Mouse (Mus musculus): Measurements from ENCODE around the gene Kmt2d. TPM values are rescaled to one million over a fixed set of nuclear protein-coding genes. Genes with fewer than 3 reads are reported as not detected.

Gene Kmt2d
- polyA plus RNA-seq, 1 experiment = 20.8 TPM

- no peak overlapping the region for H3K27ac ChIP-seq (ENCODE audit: insufficient read depth, low read depth, low read length)
- no peaks in the 10 kb centered on the region for H3K27me3 ChIP-seq (replicated peaks; ENCODE audit: control insufficient read depth, insufficient read depth, low read length)
- no peak for DNase-seq
- H3K4me3 ChIP-seq (ENCODE audit: insufficient read depth, low read depth, low read length) = no peak overlapping the region
- 87% methylated on average over 21 of the region's 21 CpGs for WGBS
- TF ChIP-seq POLR2A (IDR thresholded peaks at IDR 0.05; ENCODE audit: low read depth, low read length) = no peak
- TF ChIP-seq CTCF (conservative IDR thresholded peaks at IDR 0.05; ENCODE audit: insufficient read depth, insufficient read length, low read depth, low read length) = no peak
- H3K4me1 ChIP-seq (ENCODE audit: control insufficient read depth, insufficient read depth, low read length) = peaks cover under 1% of the 10 kb centered on the region; the same call in 1 of the 2 replicates
- H3K36me3 ChIP-seq (ENCODE audit: control insufficient read depth, insufficient read depth, low read length) = peaks cover 10% of the 10 kb centered on the region
These were observed 33.8 kb downstream of the Kmt2d start for GRCm38 (mm10) chr15:98837006-98837742.

- Histone ChIP-seq H3K27ac (ENCODE audit: insufficient read depth, low read depth, low read length) (no peak overlapping the region), H3K27me3 (replicated peaks; ENCODE audit: control insufficient read depth, insufficient read depth, low read length) (no peaks in the 10 kb centered on the region), H3K36me3 (ENCODE audit: control insufficient read depth, insufficient read depth, low read length) (peaks cover 9% of the 10 kb centered on the region), H3K4me3 (ENCODE audit: insufficient read depth, low read depth, low read length) (no peak overlapping the region), H3K4me1 (ENCODE audit: control insufficient read depth, insufficient read depth, low read length) (peaks cover 2% of the 10 kb centered on the region; the same call in 1 of the 2 replicates)
- DNase-seq = no peak
- no peak for TF ChIP-seq CTCF (conservative IDR thresholded peaks at IDR 0.05; ENCODE audit: insufficient read depth, insufficient read length, low read depth, low read length)
- TF ChIP-seq POLR2A (IDR thresholded peaks at IDR 0.05; ENCODE audit: low read depth, low read length) = no peak
- WGBS = 93% methylated on average over 14 of the region's 14 CpGs
These were observed 35.7 kb downstream of the Kmt2d start for GRCm38 (mm10) chr15:98835291-98835690.

- TF ChIP-seq POLR2A (IDR thresholded peaks at IDR 0.05; ENCODE audit: low read depth, low read length) (no peak), CTCF (conservative IDR thresholded peaks at IDR 0.05; ENCODE audit: insufficient read depth, insufficient read length, low read depth, low read length) (no peak)
- no peak for DNase-seq
- 83% methylated on average over 13 of the region's 13 CpGs for WGBS
- Histone ChIP-seq H3K27me3 (replicated peaks; ENCODE audit: control insufficient read depth, insufficient read depth, low read length) (no peaks in the 10 kb centered on the region), H3K4me3 (ENCODE audit: insufficient read depth, low read depth, low read length) (no peak overlapping the region), H3K36me3 (ENCODE audit: control insufficient read depth, insufficient read depth, low read length) (peaks cover 9% of the 10 kb centered on the region), H3K27ac (ENCODE audit: insufficient read depth, low read depth, low read length) (no peak overlapping the region), H3K4me1 (ENCODE audit: control insufficient read depth, insufficient read depth, low read length) (peaks cover 6% of the 10 kb centered on the region; the same call in 1 of the 2 replicates)
These were observed 36.9 kb downstream of the Kmt2d start for GRCm38 (mm10) chr15:98834059-98834458.

- WGBS = 89% methylated on average over 11 of the region's 11 CpGs
- Histone ChIP-seq H3K36me3 (ENCODE audit: control insufficient read depth, insufficient read depth, low read length) (peaks cover 9% of the 10 kb centered on the region), H3K4me1 (ENCODE audit: control insufficient read depth, insufficient read depth, low read length) (peaks cover 6% of the 10 kb centered on the region; the same call in 1 of the 2 replicates), H3K27ac (ENCODE audit: insufficient read depth, low read depth, low read length) (no peak overlapping the region), H3K27me3 (replicated peaks; ENCODE audit: control insufficient read depth, insufficient read depth, low read length) (no peaks in the 10 kb centered on the region), H3K4me3 (ENCODE audit: insufficient read depth, low read depth, low read length) (no peak overlapping the region)
- TF ChIP-seq POLR2A (IDR thresholded peaks at IDR 0.05; ENCODE audit: low read depth, low read length) (no peak), CTCF (conservative IDR thresholded peaks at IDR 0.05; ENCODE audit: insufficient read depth, insufficient read length, low read depth, low read length) (no peak)
- DNase-seq = no peak
These were observed 37.7 kb downstream of the Kmt2d start for GRCm38 (mm10) chr15:98833281-98833680.

GRCm38 (mm10) chr15:98832161-98833058, 38.6 kb downstream of the Kmt2d start:
- Histone ChIP-seq H3K36me3 (ENCODE audit: control insufficient read depth, insufficient read depth, low read length) (peaks cover 7% of the 10 kb centered on the region), H3K27me3 (replicated peaks; ENCODE audit: control insufficient read depth, insufficient read depth, low read length) (no peaks in the 10 kb centered on the region), H3K4me3 (ENCODE audit: insufficient read depth, low read depth, low read length) (no peak overlapping the region), H3K27ac (ENCODE audit: insufficient read depth, low read depth, low read length) (0 out of 2 replicates have a peak overlapping the region, but pooled peaks have one; percentile 47), H3K4me1 (ENCODE audit: control insufficient read depth, insufficient read depth, low read length) (peaks cover 6% of the 10 kb centered on the region; the same call in 1 of the 2 replicates)
- WGBS = 56% methylated on average over 12 of the region's 12 CpGs
- DNase-seq = no peak
- TF ChIP-seq POLR2A (IDR thresholded peaks at IDR 0.05; ENCODE audit: low read depth, low read length) (no peak), CTCF (conservative IDR thresholded peaks at IDR 0.05; ENCODE audit: insufficient read depth, insufficient read length, low read depth, low read length) (no peak)

- no peak for TF ChIP-seq CTCF (conservative IDR thresholded peaks at IDR 0.05; ENCODE audit: insufficient read depth, insufficient read length, low read depth, low read length)
- TF ChIP-seq POLR2A (IDR thresholded peaks at IDR 0.05; ENCODE audit: low read depth, low read length) = no peak
- peaks cover 3% of the 10 kb centered on the region for H3K36me3 ChIP-seq (ENCODE audit: control insufficient read depth, insufficient read depth, low read length)
- peak overlapping the region; percentile 95 for H3K27ac ChIP-seq (ENCODE audit: insufficient read depth, low read depth, low read length)
- peaks cover 6% of the 10 kb centered on the region; the same call in 1 of the 2 replicates for H3K4me1 ChIP-seq (ENCODE audit: control insufficient read depth, insufficient read depth, low read length)
- H3K27me3 ChIP-seq (replicated peaks; ENCODE audit: control insufficient read depth, insufficient read depth, low read length) = no peaks in the 10 kb centered on the region
- WGBS = 4% methylated on average over 9 of the region's 9 CpGs
- H3K4me3 ChIP-seq (ENCODE audit: insufficient read depth, low read depth, low read length) = peak overlapping the region; percentile 51
- DNase-seq = no peak
These were observed 39.3 kb downstream of the Kmt2d start for GRCm38 (mm10) chr15:98831684-98832035.

Measured in kidney, adult 2 months (tissue).